In the genomic region with DNA sequence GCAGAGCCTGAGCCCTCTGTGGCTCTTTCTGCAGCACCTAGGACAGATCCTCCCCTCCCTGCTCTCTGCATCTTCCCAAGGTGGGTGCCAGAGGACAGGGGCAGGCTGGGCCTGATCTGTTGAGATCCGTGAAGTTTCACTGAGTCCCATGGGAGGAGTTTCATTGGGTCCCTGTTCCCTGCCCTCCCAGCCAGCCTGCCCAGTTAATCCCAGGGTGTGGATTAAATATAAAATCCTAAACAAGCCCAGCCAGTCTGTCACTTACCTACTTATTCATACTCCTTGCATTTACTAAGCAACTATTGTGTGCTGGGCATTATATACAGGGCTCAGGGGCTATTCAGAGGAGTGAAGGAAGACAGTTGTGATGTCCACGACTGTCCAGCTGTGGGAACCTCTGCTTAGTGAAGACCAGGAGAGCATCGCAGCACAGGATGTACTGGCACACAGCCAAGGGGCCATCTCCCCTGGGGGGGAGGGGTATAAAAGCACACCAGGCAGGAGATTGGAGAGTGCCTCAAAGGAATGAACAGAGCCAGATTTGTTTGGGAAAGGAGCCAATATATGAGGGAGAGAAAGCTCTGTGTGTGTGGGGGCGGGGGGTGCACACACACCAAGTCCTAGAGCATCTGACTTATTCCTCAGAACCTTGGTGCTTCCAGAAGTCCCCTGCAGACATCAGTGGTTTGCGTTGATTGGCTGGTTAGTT, we compare ENCODE assay signal across 13 mouse cellular contexts. TPM values are rescaled to one million over a fixed set of nuclear protein-coding genes. Genes with fewer than 3 reads are reported as not detected.
DNase-seq lines count a peak whose midpoint lies in the region; ATAC-seq and TF ChIP-seq lines count a peak whose summit lies in the region.
"Had no signal": no experiment of that assay in that cellular context is flagged by ENCODE, and none has a peak within 500 bp of the region (broad histone marks: within the 10 kb centered on the region; RNA-seq: fewer than 3 reads in every experiment).

No protein-coding gene starts in this region.

- DNase-seq in kidney, adult 2 months: peak; percentile 57
- DNase-seq in kidney, adult 18-20 months: no peak
- DNase-seq in NIH3T3 (ENCODE audit: low read depth): peak; percentile 58
- no peak for DNase-seq in embryonic facial prominence, embryonic 10.5 days (ENCODE audit: low spot score)
- DNase-seq in thymus, postnatal 10 days (ENCODE audit: low spot score in 2 of 2): no peak
- no peak for DNase-seq in gastrocnemius, postnatal 36 days
- DNase-seq in cerebellum, postnatal 25 days: no peak
- DNase-seq: cerebellum, adult 2 months; layer of hippocampus, adult 9-11 months; lung, postnatal 14 days had no signal

- no peak overlapping the region for H3K4me3 ChIP-seq in kidney, adult 2 months (ENCODE audit: insufficient read depth, low read depth, low read length)
- no peak overlapping the region for H3K4me3 ChIP-seq in embryonic facial prominence, embryonic 10.5 days
- H3K4me3 ChIP-seq in limb, embryonic 12.5 days (replicated peaks): no peak overlapping the region
- H3K4me3 ChIP-seq: embryonic facial prominence, embryonic 15.5 days had no signal

- no peaks in the 10 kb centered on the region for H3K36me3 ChIP-seq in kidney, adult 2 months (ENCODE audit: control insufficient read depth, insufficient read depth, low read length)
- H3K36me3 ChIP-seq in embryonic facial prominence, embryonic 10.5 days (replicated peaks): no peaks in the 10 kb centered on the region
- H3K36me3 ChIP-seq in limb, embryonic 12.5 days: no peaks in the 10 kb centered on the region
- H3K36me3 ChIP-seq: embryonic facial prominence, embryonic 15.5 days; limb, embryonic 13.5 days had no signal

- intact Hi-C loops in gastrocnemius, postnatal 36 days (cut with DNase I): no loop called here

- H3K27ac ChIP-seq in kidney, adult 2 months (ENCODE audit: insufficient read depth, low read depth, low read length): peak overlapping the region; percentile 33
- 0 out of 2 replicates have a peak overlapping the region, but pooled peaks have one; percentile 24 for H3K27ac ChIP-seq in embryonic facial prominence, embryonic 10.5 days (replicated peaks)
- 0 out of 2 replicates have a peak overlapping the region, but pooled peaks have one; percentile 17 for H3K27ac ChIP-seq in limb, embryonic 12.5 days
- H3K27ac ChIP-seq: embryonic facial prominence, embryonic 15.5 days; limb, embryonic 13.5 days had no signal

- ATAC-seq in limb, embryonic 12.5 days (ENCODE audit: insufficient number of reproducible peaks, insufficient read depth, low FRiP score, low TSS enrichment, low read depth): no peak

- no peak overlapping the region for H3K9ac ChIP-seq in limb, embryonic 12.5 days (replicated peaks)
- H3K9ac ChIP-seq: embryonic facial prominence, embryonic 15.5 days; limb, embryonic 13.5 days had no signal

- H3K27me3 ChIP-seq in kidney, adult 2 months (replicated peaks; ENCODE audit: control insufficient read depth, insufficient read depth, low read length): no peaks in the 10 kb centered on the region
- H3K27me3 ChIP-seq in embryonic facial prominence, embryonic 10.5 days (replicated peaks; ENCODE audit: low read depth, poor library complexity, severe bottlenecking): peaks cover 96% of the 10 kb centered on the region
- H3K27me3 ChIP-seq in limb, embryonic 12.5 days: peaks cover 84% of the 10 kb centered on the region

- TF ChIP-seq CTCF in kidney, adult 2 months (conservative IDR thresholded peaks at IDR 0.05; ENCODE audit: insufficient read depth, insufficient read length, low read depth, low read length): no peak

- H3K4me1 ChIP-seq in kidney, adult 2 months (ENCODE audit: control insufficient read depth, insufficient read depth, low read length): peaks cover 63% of the 10 kb centered on the region
- H3K4me1 ChIP-seq in embryonic facial prominence, embryonic 10.5 days: peaks cover 80% of the 10 kb centered on the region
- H3K4me1 ChIP-seq in limb, embryonic 12.5 days (replicated peaks): peaks cover 67% of the 10 kb centered on the region

- 44% methylated on average over 5 of the region's 5 CpGs for WGBS in kidney, adult 2 months
- WGBS in embryonic facial prominence, embryonic 10.5 days: 60% methylated on average over 5 of the region's 5 CpGs
- 58% methylated on average over 5 of the region's 5 CpGs for WGBS in limb, embryonic 12.5 days

- no peak overlapping the region for H3K4me2 ChIP-seq in limb, embryonic 12.5 days
- H3K4me2 ChIP-seq: embryonic facial prominence, embryonic 15.5 days had no signal

- TF ChIP-seq POLR2A in kidney, adult 2 months (IDR thresholded peaks at IDR 0.05; ENCODE audit: low read depth, low read length): no peak

- H3K9me3 ChIP-seq in embryonic facial prominence, embryonic 10.5 days: no peaks in the 10 kb centered on the region
- H3K9me3 ChIP-seq in limb, embryonic 12.5 days: no peaks in the 10 kb centered on the region
- H3K9me3 ChIP-seq: embryonic facial prominence, embryonic 15.5 days; limb, embryonic 13.5 days had no signal

RNA-seq across cellular contexts. Expression of gene Flrt1, which starts 36.8 kb away (rescaled TPM):
- 23.1 and 25.1 TPM in 2 replicates for polyA plus RNA-seq in kidney, adult 2 months (2012; rRNA removed)
- polyA plus RNA-seq in embryonic facial prominence, embryonic 10.5 days (2016; fragmentation: Nextera tagmentation; extraction: Ambion mirVana): 2.5 and 2.9 TPM in 2 replicates
- polyA plus RNA-seq in limb, embryonic 12.5 days (2016; fragmentation: Nextera tagmentation; extraction: Ambion mirVana): 3.5 and 4.4 TPM in 2 replicates
- total RNA-seq in gastrocnemius, postnatal 36 days (2021): under 1 TPM; 0.36 to 0.49 TPM

Comparison
In these comparisons a context has a peak if more than half of its experiments do, and no peak if none do; other contexts are left out.
1. DNase-seq: peak in kidney, adult 2 months (single experiment) and NIH3T3 (single experiment); none in kidney, adult 18-20 months (single experiment), embryonic facial prominence, embryonic 10.5 days (single experiment), thymus, postnatal 10 days (0 of 2), gastrocnemius, postnatal 36 days (0 of 2) and cerebellum, postnatal 25 days (0 of 2).
2. Peak in every context shown above with its lines, with median percentiles within 50 percentile points of each other: H3K27ac ChIP-seq.